Mouse (Mus musculus): ENCODE measurements at regions not wholly inside any gene's neighbourhood (a gene's known extent, or its start where the extent isn't known, plus 50 kb on each side); places are given as distances from the start of the nearest gene placed in this dataset.

- no peak for DNase-seq (ENCODE audit: low read depth)
Observed at GRCm38 (mm10) chr2:12697209-12697608, 226.6 kb upstream of the Pter start.

- DNase-seq (ENCODE audit: low read depth), result no peak
Observed at GRCm38 (mm10) chr2:12699331-12699730, 224.5 kb upstream of the Pter start.

- DNase-seq (ENCODE audit: low read depth), result no peak
Observed at GRCm38 (mm10) chr2:12707514-12707913, 216.3 kb upstream of the Pter start.

- peak; percentile 19 for DNase-seq (ENCODE audit: low read depth)
Observed at GRCm38 (mm10) chr2:12709156-12709923, 214.5 kb upstream of the Pter start.

- DNase-seq (ENCODE audit: low read depth), result no peak
Observed at GRCm38 (mm10) chr2:12709924-12710240, 214.0 kb upstream of the Pter start.

GRCm38 (mm10) chr2:12716124-12717012, 207.5 kb upstream of the Pter start:
- no peak for DNase-seq (ENCODE audit: low read depth)

GRCm38 (mm10) chr2:12729251-12729650, 194.6 kb upstream of the Pter start:
- DNase-seq (ENCODE audit: low read depth), result no peak

GRCm38 (mm10) chr2:12737140-12737539, 186.7 kb upstream of the Pter start:
- no peak for DNase-seq (ENCODE audit: low read depth)

- DNase-seq (ENCODE audit: low read depth), result no peak
Observed at GRCm38 (mm10) chr2:12746856-12747255, 177.0 kb upstream of the Pter start.

- no peak for DNase-seq (ENCODE audit: low read depth)
Observed at GRCm38 (mm10) chr2:12758816-12759215, 165.0 kb upstream of the Pter start.

GRCm38 (mm10) chr2:12759931-12760330, 163.9 kb upstream of the Pter start:
- DNase-seq (ENCODE audit: low read depth), result no peak

- no peak for DNase-seq (ENCODE audit: low read depth)
Observed at GRCm38 (mm10) chr2:12761461-12761860, 162.4 kb upstream of the Pter start.

- DNase-seq (ENCODE audit: low read depth), result no peak
Observed at GRCm38 (mm10) chr2:12764510-12764909, 159.3 kb upstream of the Pter start.

- DNase-seq (ENCODE audit: low read depth), result no peak
Observed at GRCm38 (mm10) chr2:12765336-12765735, 158.5 kb upstream of the Pter start.

- DNase-seq (ENCODE audit: low read depth), result no peak
Observed at GRCm38 (mm10) chr2:12776866-12777265, 147.0 kb upstream of the Pter start.

GRCm38 (mm10) chr2:12777696-12778095, 146.1 kb upstream of the Pter start:
- no peak for DNase-seq (ENCODE audit: low read depth)

GRCm38 (mm10) chr2:12792596-12792995, 131.2 kb upstream of the Pter start:
- DNase-seq (ENCODE audit: low read depth), result no peak

GRCm38 (mm10) chr2:12797615-12798169, 126.1 kb upstream of the Pter start:
- DNase-seq (ENCODE audit: low read depth), result no peak

- no peak for DNase-seq (ENCODE audit: low read depth)
Observed at GRCm38 (mm10) chr2:12799153-12799925, 124.5 kb upstream of the Pter start.

GRCm38 (mm10) chr2:12802667-12803066, 121.2 kb upstream of the Pter start:
- DNase-seq (ENCODE audit: low read depth), result no peak

- no peak for DNase-seq (ENCODE audit: low read depth)
Observed at GRCm38 (mm10) chr2:12805096-12805495, 118.7 kb upstream of the Pter start.

- DNase-seq (ENCODE audit: low read depth), result no peak
Observed at GRCm38 (mm10) chr2:12808466-12808865, 115.4 kb upstream of the Pter start.

Data from c-Kit-positive CD71-positive TER-119-negative erythroid progenitor cells, embryonic 14.5 days (primary cell).